Mouse (Mus musculus): ENCODE measurements around the gene Gpr179. TPM values are rescaled to one million over a fixed set of nuclear protein-coding genes. Genes with fewer than 3 reads are reported as not detected.

Gpr179 gene
- polyA plus RNA-seq, 1 experiment from 2014 or later: 0.48 TPM

GRCm38 (mm10) chr11:97352935-97353597 lies 1.2 kb upstream of the Gpr179 start:
- no peaks in the 10 kb centered on the region for H3K9me3 ChIP-seq
- no peak overlapping the region for H3K4me2 ChIP-seq (replicated peaks)
- H3K27ac ChIP-seq: no peak overlapping the region
- peaks cover 30% of the 10 kb centered on the region for H3K4me1 ChIP-seq (replicated peaks)
- WGBS: 80% methylated on average over 4 of the region's 4 CpGs
- H3K27me3 ChIP-seq: no peaks in the 10 kb centered on the region
- H3K9ac ChIP-seq (replicated peaks): no peak overlapping the region
- H3K4me3 ChIP-seq (replicated peaks): no peak overlapping the region
- H3K36me3 ChIP-seq: no peaks in the 10 kb centered on the region
- ATAC-seq: no peak

- H3K4me2 ChIP-seq (replicated peaks): peak overlapping the region; percentile 5; the same call in 1 of the 2 replicates
- peak; percentile 83 for ATAC-seq
- H3K4me3 ChIP-seq (replicated peaks): no peak overlapping the region
- H3K4me1 ChIP-seq (replicated peaks): peaks cover 30% of the 10 kb centered on the region
- H3K9ac ChIP-seq (replicated peaks): peak overlapping the region; percentile 20; the same call in 1 of the 2 replicates
- H3K9me3 ChIP-seq: no peaks in the 10 kb centered on the region
- no peaks in the 10 kb centered on the region for H3K36me3 ChIP-seq
- WGBS: 7% methylated on average over 2 of the region's 2 CpGs
- H3K27ac ChIP-seq: peak overlapping the region; percentile 57
- no peaks in the 10 kb centered on the region for H3K27me3 ChIP-seq
Measured at GRCm38 (mm10) chr11:97350035-97350434, 1.8 kb downstream of the Gpr179 start.

- H3K27ac ChIP-seq: no peak overlapping the region
- H3K9me3 ChIP-seq: no peaks in the 10 kb centered on the region
- ATAC-seq: no peak
- H3K9ac ChIP-seq (replicated peaks): no peak overlapping the region
- no peak overlapping the region for H3K4me2 ChIP-seq (replicated peaks)
- H3K4me3 ChIP-seq (replicated peaks): no peak overlapping the region
- H3K36me3 ChIP-seq: no peaks in the 10 kb centered on the region
- WGBS: 88% methylated on average over 9 of the region's 9 CpGs
- peaks cover 26% of the 10 kb centered on the region for H3K4me1 ChIP-seq (replicated peaks)
- H3K27me3 ChIP-seq: peaks cover 6% of the 10 kb centered on the region; the same call in 1 of the 2 replicates
Measured at GRCm38 (mm10) chr11:97347291-97347690, 4.6 kb downstream of the Gpr179 start.

GRCm38 (mm10) chr11:97346383-97346782 lies 5.5 kb downstream of the Gpr179 start:
- H3K27ac ChIP-seq: no peak overlapping the region
- ATAC-seq: no peak
- no peaks in the 10 kb centered on the region for H3K36me3 ChIP-seq
- WGBS: 84% methylated on average over 9 of the region's 9 CpGs
- H3K4me2 ChIP-seq (replicated peaks): no peak overlapping the region
- H3K27me3 ChIP-seq: peaks cover 7% of the 10 kb centered on the region; the same call in 1 of the 2 replicates
- H3K4me3 ChIP-seq (replicated peaks): no peak overlapping the region
- no peaks in the 10 kb centered on the region for H3K9me3 ChIP-seq
- H3K9ac ChIP-seq (replicated peaks): no peak overlapping the region
- peaks cover 19% of the 10 kb centered on the region for H3K4me1 ChIP-seq (replicated peaks)

- Histone ChIP-seq H3K4me2 (replicated peaks) (no peak overlapping the region), H3K9me3 (no peaks in the 10 kb centered on the region), H3K36me3 (no peaks in the 10 kb centered on the region), H3K27ac (no peak overlapping the region), H3K4me3 (replicated peaks) (no peak overlapping the region), H3K4me1 (replicated peaks) (peaks cover 10% of the 10 kb centered on the region), H3K27me3 (peaks cover 7% of the 10 kb centered on the region; the same call in 1 of the 2 replicates), H3K9ac (replicated peaks) (no peak overlapping the region)
- no peak for ATAC-seq
- WGBS: 79% methylated on average over 10 of the region's 10 CpGs
Measured at GRCm38 (mm10) chr11:97345446-97345845, 6.4 kb downstream of the Gpr179 start.

GRCm38 (mm10) chr11:97343619-97344018 lies 8.3 kb downstream of the Gpr179 start:
- ATAC-seq: no peak
- Histone ChIP-seq H3K4me3 (replicated peaks) (no peak overlapping the region), H3K27me3 (peaks cover 8% of the 10 kb centered on the region; the same call in 1 of the 2 replicates), H3K4me2 (replicated peaks) (no peak overlapping the region), H3K9ac (replicated peaks) (no peak overlapping the region), H3K4me1 (replicated peaks) (0 out of 2 replicates have a peak, but pooled peaks cover 2% of the 10 kb centered on the region), H3K9me3 (no peaks in the 10 kb centered on the region), H3K36me3 (no peaks in the 10 kb centered on the region), H3K27ac (no peak overlapping the region)
- 27% methylated on average over 17 of the region's 17 CpGs for WGBS

- ATAC-seq: no peak
- no peak overlapping the region for H3K9ac ChIP-seq (replicated peaks)
- 0 out of 2 replicates have a peak, but pooled peaks cover 3% of the 10 kb centered on the region for H3K4me1 ChIP-seq (replicated peaks)
- WGBS: 37% methylated on average over 7 of the region's 8 CpGs
- no peaks in the 10 kb centered on the region for H3K36me3 ChIP-seq
- peaks cover 12% of the 10 kb centered on the region; the same call in 1 of the 2 replicates for H3K27me3 ChIP-seq
- no peak overlapping the region for H3K27ac ChIP-seq
- no peak overlapping the region for H3K4me2 ChIP-seq (replicated peaks)
- H3K9me3 ChIP-seq: no peaks in the 10 kb centered on the region
- H3K4me3 ChIP-seq (replicated peaks): no peak overlapping the region
Measured at GRCm38 (mm10) chr11:97343175-97343574, 8.7 kb downstream of the Gpr179 start.

GRCm38 (mm10) chr11:97338977-97339315 lies 12.9 kb downstream of the Gpr179 start:
- ATAC-seq: no peak
- peaks cover 16% of the 10 kb centered on the region; the same call in 1 of the 2 replicates for H3K27me3 ChIP-seq
- 44% methylated on average over 17 of the region's 17 CpGs for WGBS
- no peaks in the 10 kb centered on the region for H3K36me3 ChIP-seq
- H3K9ac ChIP-seq (replicated peaks): no peak overlapping the region
- H3K4me3 ChIP-seq (replicated peaks): no peak overlapping the region
- no peaks in the 10 kb centered on the region for H3K9me3 ChIP-seq
- H3K4me1 ChIP-seq (replicated peaks): 0 out of 2 replicates have a peak, but pooled peaks cover 3% of the 10 kb centered on the region
- H3K4me2 ChIP-seq (replicated peaks): no peak overlapping the region
- H3K27ac ChIP-seq: no peak overlapping the region

- no peak overlapping the region for H3K9ac ChIP-seq (replicated peaks)
- ATAC-seq: no peak
- no peak overlapping the region for H3K4me2 ChIP-seq (replicated peaks)
- 0 out of 2 replicates have a peak, but pooled peaks cover 3% of the 10 kb centered on the region for H3K4me1 ChIP-seq (replicated peaks)
- 53% methylated on average over 21 of the region's 21 CpGs for WGBS
- H3K9me3 ChIP-seq: no peaks in the 10 kb centered on the region
- peaks cover 14% of the 10 kb centered on the region; the same call in 1 of the 2 replicates for H3K27me3 ChIP-seq
- no peaks in the 10 kb centered on the region for H3K36me3 ChIP-seq
- no peak overlapping the region for H3K27ac ChIP-seq
- no peak overlapping the region for H3K4me3 ChIP-seq (replicated peaks)
Measured at GRCm38 (mm10) chr11:97338302-97338976, 13.4 kb downstream of the Gpr179 start.

- H3K4me1 ChIP-seq (replicated peaks): 0 out of 2 replicates have a peak, but pooled peaks cover 3% of the 10 kb centered on the region
- no peak overlapping the region for H3K9ac ChIP-seq (replicated peaks)
- H3K36me3 ChIP-seq: no peaks in the 10 kb centered on the region
- H3K4me3 ChIP-seq (replicated peaks): no peak overlapping the region
- no peak overlapping the region for H3K27ac ChIP-seq
- H3K4me2 ChIP-seq (replicated peaks): no peak overlapping the region
- no peaks in the 10 kb centered on the region for H3K9me3 ChIP-seq
- H3K27me3 ChIP-seq: peaks cover 11% of the 10 kb centered on the region; the same call in 1 of the 2 replicates
- 92% methylated on average over 12 of the region's 12 CpGs for WGBS
- no peak for ATAC-seq
Measured at GRCm38 (mm10) chr11:97337363-97337762, 14.5 kb downstream of the Gpr179 start.

- no peaks in the 10 kb centered on the region for H3K9me3 ChIP-seq
- H3K36me3 ChIP-seq: 0 out of 2 replicates have a peak, but pooled peaks cover 1% of the 10 kb centered on the region
- H3K4me3 ChIP-seq (replicated peaks): no peak overlapping the region
- 0 out of 2 replicates have a peak, but pooled peaks cover 3% of the 10 kb centered on the region for H3K4me1 ChIP-seq (replicated peaks)
- 66% methylated on average over 14 of the region's 14 CpGs for WGBS
- no peak overlapping the region for H3K27ac ChIP-seq
- no peak overlapping the region for H3K9ac ChIP-seq (replicated peaks)
- peaks cover 9% of the 10 kb centered on the region; the same call in 1 of the 2 replicates for H3K27me3 ChIP-seq
- no peak for ATAC-seq
- H3K4me2 ChIP-seq (replicated peaks): no peak overlapping the region
Measured at GRCm38 (mm10) chr11:97336751-97337345, 15.0 kb downstream of the Gpr179 start.

- Histone ChIP-seq H3K4me3 (replicated peaks) (no peak overlapping the region), H3K9ac (replicated peaks) (no peak overlapping the region), H3K9me3 (no peaks in the 10 kb centered on the region), H3K36me3 (0 out of 2 replicates have a peak, but pooled peaks cover 4% of the 10 kb centered on the region), H3K4me1 (replicated peaks) (0 out of 2 replicates have a peak, but pooled peaks cover 3% of the 10 kb centered on the region), H3K4me2 (replicated peaks) (no peak overlapping the region), H3K27me3 (peaks cover 9% of the 10 kb centered on the region; the same call in 1 of the 2 replicates), H3K27ac (no peak overlapping the region)
- ATAC-seq: no peak
- 56% methylated on average over 6 of the region's 6 CpGs for WGBS
Measured at GRCm38 (mm10) chr11:97336238-97336637, 15.6 kb downstream of the Gpr179 start.
